Mouse (Mus musculus) left cerebral cortex, adult 8-10 months (tissue): ENCODE results near the gene Dpf3. TPM values are rescaled to one million over a fixed set of nuclear protein-coding genes. Genes with fewer than 3 reads are reported as not detected.

Source experiments
- DNase-seq, 2 experiments: peaks; one replicate each; pipeline ENCODE4 v3.0.0; 2022; ENCODE audit warnings: low spot score in 2 of 2
- total RNA-seq, 4 experiments: library from RNA; stranded (reverse); gene quantifications; 2 replicates each; pipeline ENCODE4 v1.2.4; 2022

The Dpf3 gene
- total RNA-seq, 4 experiments from 2014 or later, result 4.0 to 8.0 (median 5.8) TPM

GRCm38 (mm10) chr12:83295031-83295430 lies 192.5 kb downstream of the Dpf3 start:
- no peak for DNase-seq

- DNase-seq, result no peak
Measured at GRCm38 (mm10) chr12:83291915-83292314, 195.6 kb downstream of the Dpf3 start.

- DNase-seq, result no peak
Measured at GRCm38 (mm10) chr12:83286496-83287492, 200.7 kb downstream of the Dpf3 start.

- DNase-seq, result no peak
Measured at GRCm38 (mm10) chr12:83283591-83284320, 203.8 kb downstream of the Dpf3 start.

GRCm38 (mm10) chr12:83277537-83278441 lies 209.7 kb downstream of the Dpf3 start:
- peak in 1 of 2 experiments; percentile 22 for DNase-seq

GRCm38 (mm10) chr12:83271215-83271614 lies 216.3 kb downstream of the Dpf3 start:
- no peak for DNase-seq

- DNase-seq, result peak; percentile 11 to 36
Measured at GRCm38 (mm10) chr12:83268504-83268922, 219.0 kb downstream of the Dpf3 start.

GRCm38 (mm10) chr12:83260540-83260939 lies 227.0 kb downstream of the Dpf3 start:
- DNase-seq, result no peak

GRCm38 (mm10) chr12:83254399-83254798 lies 233.1 kb downstream of the Dpf3 start:
- DNase-seq, result no peak

GRCm38 (mm10) chr12:83249066-83249465 lies 238.4 kb downstream of the Dpf3 start:
- DNase-seq, result no peak

GRCm38 (mm10) chr12:83248636-83249035 lies 238.9 kb downstream of the Dpf3 start:
- no peak for DNase-seq

- DNase-seq, result no peak
Measured at GRCm38 (mm10) chr12:83247669-83248068, 239.8 kb downstream of the Dpf3 start.

GRCm38 (mm10) chr12:83241022-83241421 lies 246.5 kb downstream of the Dpf3 start:
- peak in 1 of 2 experiments; percentile 15 for DNase-seq

- no peak for DNase-seq
Measured at GRCm38 (mm10) chr12:83240571-83240970, 246.9 kb downstream of the Dpf3 start.

- DNase-seq, result no peak
Measured at GRCm38 (mm10) chr12:83235781-83236180, 251.7 kb downstream of the Dpf3 start.

GRCm38 (mm10) chr12:83234981-83235380 lies 252.5 kb downstream of the Dpf3 start:
- no peak for DNase-seq

- no peak for DNase-seq
Measured at GRCm38 (mm10) chr12:83233651-83234050, 253.9 kb downstream of the Dpf3 start.

GRCm38 (mm10) chr12:83232916-83233315 lies 254.6 kb downstream of the Dpf3 start:
- DNase-seq, result no peak

- DNase-seq, result no peak
Measured at GRCm38 (mm10) chr12:83231258-83231657, 256.3 kb downstream of the Dpf3 start.

- DNase-seq, result no peak
Measured at GRCm38 (mm10) chr12:83229683-83230082, 257.8 kb downstream of the Dpf3 start.

- no peak for DNase-seq
Measured at GRCm38 (mm10) chr12:83227014-83227413, 260.5 kb downstream of the Dpf3 start.
